Mouse (Mus musculus): ENCODE measurements around the gene Ccp110.

The Ccp110 gene

GRCm38 (mm10) chr7:118712228-118713173 is at the start of gene Ccp110:
Gene Ccp110, plus strand, starts transcription at chr7:118712552.
- peak; percentile 94 to 96 for DNase-seq (ENCODE audit: low spot score in 2 of 2)

GRCm38 (mm10) chr7:118667773-118668172 is 44.6 kb upstream of the Ccp110 start:
- DNase-seq (ENCODE audit: low spot score in 2 of 2), result no peak

GRCm38 (mm10) chr7:118670142-118670541 is 42.2 kb upstream of the Ccp110 start:
- DNase-seq (ENCODE audit: low spot score in 2 of 2), result no peak

- DNase-seq (ENCODE audit: low spot score in 2 of 2), result no peak
Observed at GRCm38 (mm10) chr7:118676826-118677225, 35.5 kb upstream of the Ccp110 start.

DNA sequence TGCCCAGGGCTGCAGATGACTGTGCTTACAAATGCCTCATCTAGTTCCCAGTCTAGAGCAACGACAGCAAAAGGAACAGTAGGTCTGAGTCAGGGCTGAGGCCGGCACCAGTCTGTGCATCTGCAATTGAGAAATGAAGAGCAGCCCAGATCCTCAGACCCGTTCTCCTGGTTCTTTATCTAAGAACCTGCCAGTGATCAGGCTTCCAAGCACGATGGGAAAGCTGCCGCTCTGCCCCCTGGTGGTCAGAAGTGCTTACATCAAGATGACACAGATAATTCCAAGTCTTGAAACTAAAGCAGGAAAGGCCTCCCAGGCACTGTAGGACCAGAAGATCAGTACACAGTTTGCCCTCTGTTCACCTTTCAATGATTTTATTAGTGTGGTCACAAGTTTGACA is 24.2 kb upstream of the Ccp110 start:
- DNase-seq (ENCODE audit: low spot score in 2 of 2), result peak in 1 of 2 experiments; percentile 92

GRCm38 (mm10) chr7:118689088-118689487 is 23.3 kb upstream of the Ccp110 start:
- DNase-seq (ENCODE audit: low spot score in 2 of 2), result no peak

GRCm38 (mm10) chr7:118691287-118691686 is 21.1 kb upstream of the Ccp110 start:
- DNase-seq (ENCODE audit: low spot score in 2 of 2), result no peak

- DNase-seq (ENCODE audit: low spot score in 2 of 2), result no peak
Observed at GRCm38 (mm10) chr7:118696146-118696545, 16.2 kb upstream of the Ccp110 start.

- no peak for DNase-seq (ENCODE audit: low spot score in 2 of 2)
Observed at GRCm38 (mm10) chr7:118697168-118697567, 15.2 kb upstream of the Ccp110 start.

GRCm38 (mm10) chr7:118698882-118699281 is 13.5 kb upstream of the Ccp110 start:
- no peak for DNase-seq (ENCODE audit: low spot score in 2 of 2)

DNA sequence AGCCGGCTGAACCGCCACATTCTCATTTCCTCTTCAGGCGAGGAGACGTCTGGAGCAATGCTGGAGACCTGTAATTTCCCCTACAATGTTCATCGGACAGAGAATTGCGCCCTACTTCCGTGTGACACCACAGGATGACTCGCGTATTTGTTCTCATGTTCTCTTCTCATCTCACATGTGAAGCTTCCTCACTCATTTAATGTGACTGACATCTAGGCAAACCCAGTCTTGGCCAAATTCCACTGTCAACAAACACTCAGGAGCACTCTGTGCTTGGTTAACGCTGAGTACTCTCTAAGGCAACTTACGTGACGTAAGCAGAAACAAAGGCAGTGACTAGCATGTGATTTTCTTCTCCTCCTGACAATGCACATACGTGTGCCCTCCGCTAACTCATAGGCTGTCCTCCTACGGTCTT is 9.2 kb upstream of the Ccp110 start:
- no peak for DNase-seq (ENCODE audit: low spot score in 2 of 2)

DNA sequence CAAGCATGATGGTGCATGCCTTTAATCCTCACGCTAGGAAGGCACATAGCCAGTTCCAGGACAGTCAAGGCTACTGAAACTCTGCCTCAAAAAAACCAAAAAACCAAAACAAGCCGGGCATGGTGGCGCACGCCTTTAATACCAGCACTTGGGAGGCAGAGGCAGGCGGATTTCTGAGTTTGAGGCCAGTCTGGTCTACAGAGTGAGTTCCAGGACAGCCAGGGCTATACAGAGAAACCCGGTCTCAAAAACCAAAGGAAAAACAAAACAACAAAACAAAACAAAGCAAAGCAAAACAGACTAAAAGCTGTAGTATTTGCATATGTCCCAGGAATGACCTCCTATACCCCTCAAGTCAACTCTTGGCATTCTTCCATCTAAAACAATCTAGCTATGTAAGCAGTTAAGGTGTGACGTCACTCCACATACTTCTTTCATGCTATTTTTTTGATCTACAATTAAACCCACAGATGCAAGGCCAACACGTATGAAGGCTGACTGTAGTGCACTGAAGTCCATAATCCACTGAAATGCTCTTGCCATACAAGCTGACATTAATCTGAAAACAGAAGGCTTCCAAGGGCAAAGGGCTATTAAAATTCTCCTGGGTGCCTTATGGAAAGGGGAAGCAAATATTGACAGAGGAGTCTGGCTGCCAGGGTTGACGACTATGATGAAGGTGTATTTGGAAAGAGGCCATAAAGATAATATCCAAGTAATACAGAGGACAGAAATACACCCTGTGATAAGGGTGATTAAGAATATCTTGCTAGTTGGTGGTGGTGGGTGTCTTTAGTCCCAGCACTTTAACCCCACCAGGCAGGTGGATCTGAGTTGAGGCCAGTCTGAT is 8.1 kb upstream of the Ccp110 start:
- DNase-seq (ENCODE audit: low spot score in 2 of 2), result no peak

DNA sequence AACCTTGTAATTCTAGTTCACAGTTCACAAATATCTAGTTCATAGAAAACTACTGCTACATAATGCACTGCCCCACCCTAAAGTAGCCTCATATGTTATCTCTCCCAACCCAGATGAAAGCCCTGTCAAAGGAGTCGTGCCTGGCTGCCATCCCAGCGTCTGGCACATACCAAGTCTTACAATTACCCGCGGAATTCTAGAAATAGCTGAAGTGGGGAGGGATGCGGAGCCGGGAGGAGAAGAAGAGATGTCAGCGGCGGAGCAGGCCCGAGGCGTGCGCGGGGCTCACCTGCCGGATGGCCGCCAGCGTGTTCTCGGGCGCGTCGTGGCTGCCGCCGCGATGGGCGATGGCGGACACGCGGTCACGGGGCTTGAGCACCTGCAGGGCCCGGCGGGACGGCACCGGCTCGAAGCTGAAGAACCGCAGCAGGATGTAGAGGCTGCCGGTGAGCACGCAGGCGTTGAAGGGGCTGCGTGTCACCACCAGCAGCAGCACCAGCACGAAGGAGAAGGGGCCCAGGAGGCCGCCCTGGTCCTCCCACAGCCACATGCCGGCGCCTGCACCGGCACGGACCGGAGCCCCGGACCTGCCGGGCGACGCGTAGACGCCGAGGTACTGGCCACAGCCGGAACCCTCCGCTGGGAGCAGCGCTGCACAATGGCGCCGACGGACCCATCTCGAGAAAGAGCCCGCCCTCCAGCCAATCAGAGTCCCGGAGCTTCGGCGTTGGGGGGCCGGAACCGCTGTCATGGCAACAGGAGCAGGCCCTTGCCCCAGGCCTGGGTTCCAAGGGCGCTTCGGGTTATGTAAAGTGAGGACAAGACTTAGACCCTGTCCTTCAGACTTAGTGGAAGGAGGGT is 7.0 kb upstream of the Ccp110 start, which contains the start of gene Gde1:
Gene Gde1, minus strand, starts transcription at position 678 of the 861 bp plus-strand sequence.
- peak; percentile 81 to 93 for DNase-seq (ENCODE audit: low spot score in 2 of 2)

DNA sequence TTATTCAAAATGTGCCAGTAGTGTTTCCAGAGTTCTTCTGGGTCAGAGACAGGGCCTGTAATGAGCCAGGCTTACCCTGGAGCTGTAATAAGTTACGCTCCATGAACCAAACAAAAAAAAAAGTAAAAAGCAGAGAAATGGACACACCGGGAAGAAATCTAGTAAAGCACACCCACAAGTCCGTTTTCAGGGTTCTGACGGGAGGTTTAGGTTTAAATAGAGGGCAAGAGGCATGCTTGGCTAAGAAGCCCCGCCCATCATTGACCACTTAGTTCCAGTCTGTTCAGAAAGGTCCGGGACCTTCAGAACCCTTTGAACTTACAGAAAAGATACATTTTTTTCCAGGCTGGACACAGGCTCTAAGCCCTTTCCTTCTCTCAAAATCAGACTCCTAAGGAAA is 6.3 kb upstream of the Ccp110 start:
- no peak for DNase-seq (ENCODE audit: low spot score in 2 of 2)

DNA sequence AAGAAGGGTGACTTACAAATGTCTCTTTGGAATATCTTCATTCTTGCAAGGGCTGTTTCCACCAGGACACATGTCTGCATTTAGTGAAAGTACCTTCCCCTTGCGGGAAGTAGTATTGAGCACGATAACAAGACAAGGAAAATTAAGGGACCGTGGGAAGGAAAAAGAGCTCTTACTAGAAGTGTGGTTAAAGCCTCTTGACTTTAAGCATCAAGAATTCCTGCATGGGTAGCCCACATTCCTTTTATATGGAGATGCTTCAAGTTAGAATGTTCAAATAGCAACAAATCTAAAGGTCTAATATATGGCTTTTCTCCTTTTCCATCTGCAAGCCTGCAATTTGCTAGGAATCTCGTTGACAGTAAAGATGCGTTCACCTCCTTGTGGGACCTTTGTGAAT is 5.9 kb upstream of the Ccp110 start:
- DNase-seq (ENCODE audit: low spot score in 2 of 2), result no peak

DNA sequence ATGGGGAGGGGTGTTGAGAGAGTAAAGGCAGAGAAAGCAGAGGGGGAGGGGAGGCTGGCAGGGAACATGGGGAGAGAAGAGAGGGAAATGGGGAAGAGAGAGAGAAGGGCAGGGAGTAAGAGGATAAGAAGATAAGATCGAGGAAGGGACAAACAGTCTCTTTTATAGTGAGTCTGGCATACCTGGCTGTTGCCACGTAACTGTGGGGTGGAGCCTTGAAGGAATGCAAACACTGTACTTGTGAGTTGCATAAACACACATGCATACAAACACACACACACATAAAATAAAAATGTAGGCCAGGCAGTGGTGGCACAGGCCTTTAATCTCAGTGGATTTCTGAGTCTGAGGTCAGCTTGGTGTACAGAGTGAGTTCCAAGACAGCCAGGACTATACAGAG is 5.1 kb upstream of the Ccp110 start:
- no peak for DNase-seq (ENCODE audit: low spot score in 2 of 2)

DNA sequence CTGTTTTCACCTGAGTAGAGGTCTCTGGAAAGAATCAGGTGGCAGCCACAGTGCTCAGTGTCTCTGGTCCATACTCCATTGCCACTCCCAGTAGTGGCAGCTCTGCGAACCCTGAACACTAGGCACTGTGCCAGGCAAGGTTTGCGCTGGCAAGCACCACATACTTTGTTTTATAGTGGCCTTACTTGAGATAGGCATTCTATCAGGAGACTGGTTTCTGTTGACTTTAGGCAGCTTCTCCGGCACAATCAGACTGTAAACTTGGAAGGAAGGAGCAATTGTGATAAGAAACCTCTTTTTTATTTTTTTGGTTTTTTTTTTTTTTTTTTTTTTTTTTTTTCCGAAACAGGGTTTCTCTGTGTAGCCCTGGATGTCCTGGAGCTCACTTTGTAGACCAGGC is 4.3 kb upstream of the Ccp110 start:
- DNase-seq (ENCODE audit: low spot score in 2 of 2), result no peak

GRCm38 (mm10) chr7:118710776-118711175 is 1.6 kb upstream of the Ccp110 start:
- no peak for DNase-seq (ENCODE audit: low spot score in 2 of 2)

DNA sequence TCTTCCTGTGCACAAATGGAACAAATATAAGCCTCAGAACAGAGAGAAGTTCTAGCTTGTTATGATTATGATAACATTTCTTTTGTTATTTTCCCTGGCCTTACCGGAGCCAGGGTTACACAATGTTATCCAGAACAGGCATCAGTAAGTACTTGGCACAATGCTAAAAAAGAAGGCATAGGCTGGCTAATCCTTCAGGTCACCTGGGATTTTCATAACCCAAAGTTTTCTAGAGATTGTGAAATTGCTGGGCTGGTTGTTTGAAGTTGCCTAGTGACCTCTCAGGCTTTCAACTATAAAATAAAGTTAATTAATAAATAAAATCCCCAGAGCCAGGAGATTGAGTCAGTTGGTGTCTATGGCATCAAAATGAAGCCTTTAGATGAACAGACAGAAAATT is 2.5 kb downstream of the Ccp110 start:
- DNase-seq (ENCODE audit: low spot score in 2 of 2), result no peak

DNA sequence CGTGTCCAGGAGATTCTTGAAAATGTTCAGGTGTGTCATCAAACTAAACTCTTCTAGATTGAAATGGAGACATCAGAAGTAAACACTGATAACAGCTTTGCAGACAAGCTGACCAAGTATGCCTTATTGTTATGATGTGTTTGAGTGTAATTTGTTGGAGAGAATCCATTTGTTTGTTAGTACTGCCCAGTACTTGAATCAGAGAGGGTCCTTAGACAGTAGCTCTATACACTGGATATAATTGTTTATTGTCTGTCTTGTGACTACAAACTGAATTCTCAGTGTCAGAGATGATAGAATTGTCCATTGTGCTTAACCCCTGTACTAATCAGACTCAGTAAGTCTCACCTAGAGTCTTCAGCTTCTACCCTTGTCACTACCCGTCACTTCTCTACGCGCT is 5.7 kb downstream of the Ccp110 start:
- no peak for DNase-seq (ENCODE audit: low spot score in 2 of 2)

DNA sequence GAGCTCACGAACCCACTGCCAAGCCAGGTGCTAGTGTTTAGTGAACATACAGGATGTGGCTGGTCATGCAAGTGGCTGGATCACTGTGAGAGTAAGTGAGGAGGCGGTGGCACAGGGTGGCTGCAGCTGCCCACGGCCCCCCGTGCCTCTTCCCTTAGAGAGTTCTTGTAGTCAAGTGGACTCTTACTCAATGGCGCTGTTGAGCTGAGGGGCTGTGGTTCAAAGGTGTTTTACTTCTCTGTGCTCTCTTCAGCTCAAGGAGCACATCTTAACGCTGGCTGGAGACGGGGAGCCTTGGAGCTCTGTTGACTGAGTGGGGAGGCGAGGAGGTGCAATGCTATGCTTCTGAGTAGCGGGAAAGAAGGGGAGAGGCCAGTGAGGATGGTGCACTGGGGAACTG is 11.6 kb downstream of the Ccp110 start:
- DNase-seq (ENCODE audit: low spot score in 2 of 2), result no peak

DNA sequence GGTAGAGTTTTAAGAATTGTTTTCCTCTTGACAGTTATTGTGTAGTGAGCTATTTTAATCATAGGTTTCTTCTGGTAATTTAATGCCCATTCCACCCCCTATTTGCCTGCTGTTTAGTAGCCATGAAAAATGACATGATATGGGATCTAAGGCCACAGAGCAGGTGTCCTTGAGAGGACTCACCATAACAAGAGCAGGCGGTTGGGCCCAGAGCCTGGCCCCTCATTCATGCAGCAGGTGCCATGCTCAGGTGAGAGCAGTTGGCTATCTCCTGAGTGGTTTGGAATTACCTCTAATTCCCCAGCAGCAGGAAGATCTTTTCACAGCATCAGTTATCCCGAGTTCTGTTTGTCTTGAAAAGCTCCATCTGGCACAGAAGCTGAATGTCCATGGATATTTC is 13.1 kb downstream of the Ccp110 start:
- DNase-seq (ENCODE audit: low spot score in 2 of 2), result no peak
